Mouse (Mus musculus) limb, embryonic 11.5 days (tissue): ENCODE data around the gene Sucnr1. TPM values are rescaled to one million over a fixed set of nuclear protein-coding genes. Genes with fewer than 3 reads are reported as not detected.
"Not testable (repeated sequence)": the region's sequence is repeated elsewhere in the genome, so short reads cannot be mapped to it uniquely, and the experiment has no call there.

Experiments used
- ATAC-seq: fragments of 200-750 bp; cut with Nextera tagmentation; 2 replicates; pipeline ENCODE4 v1.8.0; 2017; ENCODE audit warnings: low read depth; ENCODE audit not compliant: insufficient number of reproducible peaks, low FRiP score, low TSS enrichment
- DNase-seq: peaks from one replicate; pipeline ENCODE4 v3.0.0-alpha.2; 2015; ENCODE audit warnings: low spot score
- H3K27ac ChIP-seq: fragments of 300-500 bp; sonication (generic); replicated peaks from 2 replicates; pipeline ENCODE4 v1.5.1; 2014; ENCODE audit warnings: low read depth, mild to moderate bottlenecking, low read length
- H3K27me3 ChIP-seq: fragments of 300-500 bp; sonication (generic); 2 replicates; pipeline ENCODE4 v1.6.1; 2014; ENCODE audit warnings: mild to moderate bottlenecking, low read length, mixed read lengths; ENCODE audit not compliant: control insufficient read depth, insufficient read depth
- H3K36me3 ChIP-seq: fragments of 300-500 bp; sonication (generic); 2 replicates; pipeline ENCODE4 v1.6.1; 2014; ENCODE audit warnings: mild to moderate bottlenecking, low read length, moderate library complexity, mixed read lengths; ENCODE audit not compliant: control insufficient read depth, insufficient read depth
- H3K4me1 ChIP-seq: fragments of 300-500 bp; sonication (generic); 2 replicates; pipeline ENCODE4 v1.6.1; 2014; ENCODE audit warnings: low read length, mixed read lengths; ENCODE audit not compliant: control insufficient read depth, insufficient read depth
- H3K4me2 ChIP-seq: fragments of 300-500 bp; sonication (generic); 2 replicates; pipeline ENCODE4 v1.6.1; 2014; ENCODE audit warnings: low read depth, mild to moderate bottlenecking, moderate library complexity; ENCODE audit not compliant: severe bottlenecking
- H3K4me3 ChIP-seq: fragments of 300-500 bp; sonication (generic); 2 replicates; pipeline ENCODE4 v1.5.1; 2014; ENCODE audit warnings: low read depth, low read length
- H3K9ac ChIP-seq: fragments of 300-500 bp; sonication (generic); 2 replicates; pipeline ENCODE4 v1.6.1; 2014; ENCODE audit warnings: mild to moderate bottlenecking, low read length
- H3K9me3 ChIP-seq: fragments of 300-500 bp; sonication (generic); 2 replicates; pipeline ENCODE4 v1.6.1; 2016; ENCODE audit warnings: low read length; ENCODE audit not compliant: control insufficient read depth
- WGBS: fragments of 180-500 bp; shearing (Covaris S2); extraction: QIAGEN DNeasy Blood & Tissue Kit; methylation state at CpG from one replicate; pipeline ENCODE4 v1.1.7; 2014; 5-methylcytosine and 5-hydroxymethylcytosine counted together
- polyA plus RNA-seq: library from polyadenylated mRNA; unstranded; fragments of >200 nt; fragmentation: Nextera tagmentation; extraction: Ambion mirVana; gene quantifications from 2 replicates; pipeline ENCODE4 v1.2.1, GENCODE M21; 2014

Sucnr1 gene
- polyA plus RNA-seq, 1 experiment from 2014 or later: not detected

DNA sequence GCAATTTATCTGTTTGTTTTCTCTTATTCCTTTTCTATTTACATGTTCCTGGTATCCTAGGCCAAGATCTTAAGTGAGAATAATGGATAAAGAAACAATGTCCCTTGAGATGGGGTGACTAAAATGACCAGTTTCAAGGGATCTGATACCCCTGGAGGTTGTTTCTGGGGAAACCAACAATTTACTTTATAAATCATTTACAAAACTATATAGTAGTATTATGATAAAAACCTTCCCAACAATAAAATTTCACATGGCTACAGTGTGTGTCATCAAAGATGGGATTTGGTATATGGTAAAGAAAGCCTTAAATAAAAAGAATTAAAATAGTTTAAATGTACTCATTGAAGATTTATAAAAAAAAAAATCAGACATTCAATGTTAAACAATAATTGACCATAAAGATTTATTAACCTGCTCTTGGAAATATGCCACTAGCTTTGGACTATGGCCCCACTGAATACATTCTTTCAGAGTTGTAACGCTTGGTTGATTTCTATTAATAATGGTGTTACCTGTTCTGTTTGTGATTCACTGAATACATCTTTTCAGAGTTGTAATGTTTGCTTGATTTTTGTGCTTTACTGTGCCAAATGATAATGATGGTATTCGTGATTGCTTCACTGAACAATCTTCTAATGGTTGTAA lies 22.9 kb downstream of the Sucnr1 start:
- no peaks in the 10 kb centered on the region for H3K27me3 ChIP-seq

DNA sequence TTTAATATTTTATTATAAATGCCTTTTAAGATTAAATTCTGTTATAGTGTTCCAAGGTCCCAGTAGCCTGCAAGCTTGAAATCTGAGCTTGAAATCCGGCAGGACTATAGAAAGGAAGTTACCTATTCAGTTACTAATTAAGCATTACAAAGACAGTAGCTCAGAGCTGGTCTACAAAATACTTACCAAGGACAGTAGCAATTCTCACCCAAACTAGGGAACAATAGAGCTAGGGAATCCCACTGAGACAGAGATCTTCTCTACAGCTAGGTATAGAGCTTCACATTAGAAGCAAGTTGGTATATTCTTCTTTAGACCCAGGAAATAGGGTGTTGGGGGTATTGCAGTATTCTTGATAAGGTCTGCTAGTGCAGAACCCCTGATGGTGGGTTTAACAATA lies 24.8 kb downstream of the Sucnr1 start:
- H3K27ac ChIP-seq, H3K9ac ChIP-seq, H3K27me3 ChIP-seq, H3K4me1 ChIP-seq, H3K4me2 ChIP-seq, DNase-seq, H3K9me3 ChIP-seq, ATAC-seq, H3K36me3 ChIP-seq, H3K4me3 ChIP-seq: not testable (repeated sequence)
- WGBS: 78% methylated on average over 1 of the region's 1 CpGs

More for the DNA sequence above, 22.9 kb downstream of the Sucnr1 start:
- Histone ChIP-seq H3K36me3 (no peaks in the 10 kb centered on the region), H3K9ac (no peak overlapping the region), H3K9me3 (no peaks in the 10 kb centered on the region), H3K4me1 (no peaks in the 10 kb centered on the region), H3K27ac (no peak overlapping the region), H3K4me3 (no peak overlapping the region), H3K4me2 (no peak overlapping the region)
- ATAC-seq (no peak), DNase-seq (no peak)
- WGBS: 88% methylated on average over 2 of the region's 2 CpGs

DNA sequence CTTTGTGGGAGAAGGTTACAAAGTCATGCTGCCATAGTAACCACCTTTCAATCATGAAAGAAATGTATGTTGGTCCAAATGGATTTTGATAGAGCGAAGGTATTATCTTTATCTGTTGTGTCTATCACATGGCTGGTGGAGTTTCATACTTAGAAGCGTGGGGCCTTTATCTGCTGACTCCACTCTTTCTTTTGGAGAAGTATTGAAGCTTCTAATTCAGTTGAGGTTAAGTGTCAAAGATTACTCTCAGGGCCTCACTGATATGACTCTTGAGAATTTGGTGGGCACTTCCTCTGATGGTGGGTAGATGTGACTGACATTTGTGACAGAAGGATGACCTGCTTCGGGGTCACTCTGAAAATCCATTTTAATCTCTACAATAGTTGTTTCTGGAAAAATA lies 26.1 kb downstream of the Sucnr1 start:
- H3K27ac ChIP-seq: no peak overlapping the region
- H3K4me1 ChIP-seq: no peaks in the 10 kb centered on the region
- no peaks in the 10 kb centered on the region for H3K27me3 ChIP-seq
- DNase-seq (no peak), ATAC-seq (no peak)
- no peak overlapping the region for H3K4me2 ChIP-seq
- WGBS: 86% methylated on average over 3 of the region's 3 CpGs
- no peaks in the 10 kb centered on the region for H3K9me3 ChIP-seq
- H3K4me3 ChIP-seq: no peak overlapping the region
- no peaks in the 10 kb centered on the region for H3K36me3 ChIP-seq
- no peak overlapping the region for H3K9ac ChIP-seq

DNA sequence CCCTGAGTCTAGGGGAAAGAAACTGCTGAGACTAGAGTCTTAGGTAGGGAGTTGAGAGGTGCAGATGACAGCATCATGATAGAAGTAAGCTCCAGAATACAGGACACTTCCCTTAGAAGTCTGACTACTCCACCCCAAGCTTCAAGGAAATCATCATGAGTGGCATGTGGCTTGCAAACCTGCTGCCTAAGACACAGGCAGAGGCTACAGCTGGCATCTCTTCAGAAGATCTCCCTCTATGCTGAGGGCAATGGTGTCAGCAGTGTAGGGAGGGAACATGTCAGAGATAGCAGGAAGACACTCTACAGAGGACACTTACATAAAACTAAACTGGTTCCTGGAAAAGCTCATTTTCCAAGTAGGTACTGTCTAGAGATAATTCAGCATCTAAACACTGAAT lies 27.1 kb downstream of the Sucnr1 start:
- Histone ChIP-seq H3K4me1 (no peaks in the 10 kb centered on the region), H3K9ac (no peak overlapping the region), H3K27me3 (no peaks in the 10 kb centered on the region), H3K27ac (no peak overlapping the region), H3K36me3 (no peaks in the 10 kb centered on the region), H3K4me2 (no peak overlapping the region), H3K9me3 (no peaks in the 10 kb centered on the region), H3K4me3 (no peak overlapping the region)
- no peak for ATAC-seq
- DNase-seq: no peak

DNA sequence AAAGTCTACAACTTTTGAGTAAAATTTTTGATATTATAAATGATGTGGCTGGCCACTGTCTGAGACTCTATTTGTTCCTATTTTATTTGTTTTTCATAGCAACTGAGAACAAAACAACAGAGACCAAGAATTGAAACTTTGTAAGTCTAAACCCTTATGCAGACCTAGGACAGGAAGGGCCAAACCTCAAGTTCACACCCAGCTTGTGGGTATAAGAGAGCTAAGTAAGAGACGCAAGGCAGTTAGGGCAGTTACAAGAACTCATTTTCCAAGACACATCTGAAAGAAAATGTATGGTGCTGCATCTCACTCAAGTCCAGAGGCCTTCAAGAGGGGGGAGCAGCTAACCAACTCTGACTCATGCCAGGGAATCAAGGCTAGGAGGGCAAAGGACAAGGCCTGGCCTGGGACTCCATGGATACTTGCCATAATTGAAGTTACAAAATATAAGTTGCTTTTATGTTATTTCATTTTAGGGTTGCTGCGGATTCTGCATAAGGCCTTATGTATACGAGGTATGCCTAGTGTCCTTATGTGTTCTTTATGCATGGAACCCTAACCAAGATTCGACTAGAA lies 29.6 kb downstream of the Sucnr1 start:
- no peak overlapping the region for H3K4me2 ChIP-seq
- no peak overlapping the region for H3K27ac ChIP-seq
- no peak overlapping the region for H3K4me3 ChIP-seq
- H3K9me3 ChIP-seq: no peaks in the 10 kb centered on the region
- no peak for ATAC-seq
- no peak for DNase-seq
- 93% methylated on average over 4 of the region's 4 CpGs for WGBS
- no peak overlapping the region for H3K9ac ChIP-seq
- H3K4me1 ChIP-seq: no peaks in the 10 kb centered on the region
- H3K36me3 ChIP-seq: no peaks in the 10 kb centered on the region
- no peaks in the 10 kb centered on the region for H3K27me3 ChIP-seq

DNA sequence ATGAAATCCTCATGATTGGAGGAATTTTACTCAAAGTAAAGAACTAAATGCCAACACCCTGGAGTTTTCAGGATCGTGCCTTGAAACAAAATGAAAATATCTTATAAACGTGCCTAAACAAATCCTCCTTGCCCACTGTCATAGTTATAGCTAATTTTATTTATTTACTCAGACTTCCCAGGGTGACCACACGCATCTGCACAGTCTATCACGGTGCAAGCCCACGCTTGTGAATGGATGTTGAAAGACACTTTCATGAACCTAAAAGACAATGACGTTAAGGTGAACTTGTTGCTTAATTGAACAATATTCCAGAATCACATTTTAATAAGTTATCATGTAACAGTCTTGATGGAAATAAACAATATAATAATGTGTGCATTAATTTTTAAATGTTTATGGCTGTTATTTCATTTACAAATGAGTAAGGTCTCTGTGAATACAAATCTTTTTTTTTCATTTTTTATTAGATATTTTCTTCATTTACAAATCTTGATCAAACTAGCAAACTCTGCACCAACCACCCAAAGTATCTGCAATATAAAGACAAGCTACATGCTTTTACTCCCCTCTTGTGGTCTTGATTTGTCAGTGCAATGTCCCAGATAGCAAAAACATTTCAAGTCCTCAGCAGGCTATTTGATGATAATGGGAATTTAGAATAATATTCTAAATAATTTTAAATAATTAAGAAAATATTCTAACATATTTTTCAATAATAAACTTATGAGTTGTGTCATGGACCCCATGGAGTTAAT lies 30.4 kb downstream of the Sucnr1 start:
- Histone ChIP-seq H3K4me1 (no peaks in the 10 kb centered on the region), H3K4me2 (no peak overlapping the region), H3K9ac (no peak overlapping the region), H3K27me3 (no peaks in the 10 kb centered on the region), H3K36me3 (no peaks in the 10 kb centered on the region), H3K27ac (no peak overlapping the region), H3K4me3 (no peak overlapping the region), H3K9me3 (no peaks in the 10 kb centered on the region)
- DNase-seq (no peak), ATAC-seq (no peak)
- WGBS: 83% methylated on average over 6 of the region's 6 CpGs

DNA sequence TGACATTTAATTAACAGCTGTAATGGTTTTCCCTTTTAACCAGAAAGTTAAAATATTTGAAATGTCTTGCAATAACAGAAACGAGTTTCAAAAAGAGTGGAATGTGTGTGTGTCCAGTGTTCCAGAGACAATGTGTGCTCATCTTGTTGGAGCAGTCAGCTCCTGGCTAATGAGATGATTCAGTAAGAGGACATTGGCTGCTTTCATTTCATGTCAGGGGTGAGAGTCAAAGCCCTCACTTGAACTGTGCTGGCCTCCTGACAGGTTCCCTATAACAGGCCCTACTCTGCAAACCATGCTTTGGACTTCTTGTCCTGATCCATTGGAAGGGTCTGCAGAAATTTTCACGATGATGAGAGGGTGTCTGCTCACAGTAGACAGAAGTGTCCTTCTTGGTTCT lies 32.9 kb downstream of the Sucnr1 start:
- 64% methylated on average over 2 of the region's 2 CpGs for WGBS
- no peak for ATAC-seq
- no peaks in the 10 kb centered on the region for H3K4me1 ChIP-seq

DNA sequence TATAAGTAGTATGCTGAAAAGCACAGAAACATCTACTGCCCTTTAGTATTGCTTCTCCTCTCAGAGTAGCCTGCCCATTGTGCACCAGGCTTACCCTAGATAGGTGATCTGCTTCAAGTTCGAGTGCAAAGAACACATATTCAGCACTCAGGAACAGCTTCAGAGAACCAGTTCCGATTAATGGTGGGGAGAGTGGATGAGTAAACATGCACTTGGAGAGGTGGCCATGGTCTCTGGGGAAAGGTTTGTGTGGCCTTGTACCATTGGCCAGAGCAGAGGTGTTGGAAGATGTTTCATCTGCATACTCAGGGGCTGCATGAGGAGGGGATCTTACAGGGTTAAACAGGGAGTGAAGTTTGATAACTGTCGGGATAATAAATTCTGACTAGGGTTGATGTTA lies 39.8 kb downstream of the Sucnr1 start:
- no peak for DNase-seq
- H3K27me3 ChIP-seq: no peaks in the 10 kb centered on the region
- H3K4me3 ChIP-seq: no peak overlapping the region
- H3K4me1 ChIP-seq: no peaks in the 10 kb centered on the region; the same call in 1 of the 2 replicates
- H3K36me3 ChIP-seq: no peaks in the 10 kb centered on the region
- no peak overlapping the region for H3K27ac ChIP-seq
- no peak for ATAC-seq
- no peaks in the 10 kb centered on the region for H3K9me3 ChIP-seq
- 74% methylated on average over 3 of the region's 3 CpGs for WGBS
- H3K4me2 ChIP-seq: no peak overlapping the region
- H3K9ac ChIP-seq: no peak overlapping the region

More for the DNA sequence above, 32.9 kb downstream of the Sucnr1 start:
- Histone ChIP-seq H3K36me3 (no peaks in the 10 kb centered on the region), H3K27ac (no peak overlapping the region), H3K9ac (no peak overlapping the region), H3K4me2 (no peak overlapping the region), H3K9me3 (no peaks in the 10 kb centered on the region), H3K27me3 (no peaks in the 10 kb centered on the region), H3K4me3 (no peak overlapping the region)
- DNase-seq: no peak
